Mouse (Mus musculus) E14TG2a.4 (cell line): ENCODE data around the gene Canx.

Source experiments
- CTCF ChIP-seq: conservative IDR thresholded peaks from 2 replicates; pipeline ENCODE4 v1.5.1; 2014; ENCODE audit warnings: low read length
- POU5F1 ChIP-seq: IDR thresholded peaks from 2 replicates; pipeline ENCODE4 v1.6.1; 2014; ENCODE audit warnings: low read length, borderline replicate concordance

DNA sequence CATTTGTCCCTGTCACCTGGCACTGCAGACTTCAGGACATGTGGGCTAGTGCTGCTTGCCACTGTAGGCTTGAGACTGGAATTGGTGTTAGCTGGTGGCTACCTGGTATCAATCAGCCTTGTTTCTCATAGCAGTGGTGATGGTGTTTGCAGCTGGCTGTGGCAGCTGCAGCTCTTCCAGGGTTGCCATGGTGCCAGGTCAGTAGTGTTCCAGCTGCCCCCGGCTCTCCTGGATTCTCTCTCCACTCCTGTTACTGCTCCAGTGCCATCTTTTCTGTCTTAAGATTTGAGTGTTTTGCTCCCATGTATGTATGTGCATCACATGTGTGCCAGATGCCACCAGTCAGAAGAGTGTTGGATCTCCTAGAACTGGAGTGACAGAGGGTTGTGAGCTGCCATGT, 72.1 kb downstream of the Canx start:
- no peak for TF ChIP-seq CTCF
- TF ChIP-seq POU5F1: no peak
